In the genomic region with DNA sequence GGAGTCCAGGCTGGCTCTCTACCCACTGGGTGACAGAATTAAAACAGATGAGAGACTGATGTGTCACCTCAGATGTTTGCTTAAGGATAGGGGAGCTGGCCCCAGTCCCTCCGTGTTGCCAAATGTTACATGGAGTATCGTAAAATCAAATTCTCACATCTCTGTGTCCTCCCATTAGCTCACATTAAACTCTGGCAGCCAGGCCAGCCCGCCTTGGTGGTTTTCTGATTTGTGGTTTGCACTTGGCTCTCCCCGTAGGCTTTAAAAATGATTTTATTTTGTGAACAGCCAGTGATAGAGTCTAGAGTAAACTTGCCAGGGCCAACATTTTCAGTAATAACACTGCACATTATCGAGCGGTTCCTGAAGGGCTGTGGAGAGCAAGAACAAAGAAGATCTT, we compare ENCODE assay signal across 29 mouse cellular contexts.
DNase-seq lines count a peak whose midpoint lies in the region; ATAC-seq and TF ChIP-seq lines count a peak whose summit lies in the region.
"Had no signal": no experiment of that assay in that cellular context is flagged by ENCODE, and none has a peak within 500 bp of the region (broad histone marks: within the 10 kb centered on the region; RNA-seq: fewer than 3 reads in every experiment).

No protein-coding gene starts in this region.

- H3K4me1 ChIP-seq in kidney, postnatal 0 days (replicated peaks; ENCODE audit: insufficient read depth, low read length): no peaks in the 10 kb centered on the region
- H3K4me1 ChIP-seq in limb, embryonic 15.5 days: 0 out of 2 replicates have a peak, but pooled peaks cover 4% of the 10 kb centered on the region
- H3K4me1 ChIP-seq: embryonic facial prominence, embryonic 12.5 days; hindbrain, embryonic 10.5 days; kidney, embryonic 15.5 days; liver, embryonic 15.5 days; megakaryocyte, embryonic 14.5 days; midbrain, embryonic 13.5 days had no signal

- H3K27ac ChIP-seq in kidney, postnatal 0 days: no peak overlapping the region
- peak overlapping the region; percentile 13; the same call in 1 of the 2 replicates for H3K27ac ChIP-seq in limb, embryonic 15.5 days
- H3K27ac ChIP-seq: embryonic facial prominence, embryonic 12.5 days; hindbrain, embryonic 10.5 days; hindbrain, postnatal 0 days; kidney, embryonic 15.5 days; liver, embryonic 15.5 days; midbrain, embryonic 13.5 days had no signal

- H3K36me3 ChIP-seq in kidney, postnatal 0 days (ENCODE audit: insufficient read depth, low read length): no peaks in the 10 kb centered on the region
- H3K36me3 ChIP-seq in limb, embryonic 15.5 days: no peaks in the 10 kb centered on the region
- H3K36me3 ChIP-seq: embryonic facial prominence, embryonic 12.5 days; heart, embryonic 12.5 days; hindbrain, embryonic 10.5 days; kidney, embryonic 15.5 days; liver, embryonic 15.5 days; midbrain, embryonic 13.5 days had no signal

- TF ChIP-seq CTCF in kidney, postnatal 0 days (IDR thresholded peaks at IDR 0.05; ENCODE audit: low read depth): no peak

- no peak overlapping the region for H3K9ac ChIP-seq in kidney, postnatal 0 days (ENCODE audit: low read depth, low read length)
- no peak overlapping the region for H3K9ac ChIP-seq in limb, embryonic 15.5 days
- H3K9ac ChIP-seq: embryonic facial prominence, embryonic 12.5 days; heart, embryonic 12.5 days; kidney, embryonic 15.5 days; liver, embryonic 15.5 days; midbrain, embryonic 13.5 days had no signal

- no peak overlapping the region for H3K4me2 ChIP-seq in kidney, postnatal 0 days (ENCODE audit: low read length)
- H3K4me2 ChIP-seq in limb, embryonic 15.5 days: no peak overlapping the region
- H3K4me2 ChIP-seq: embryonic facial prominence, embryonic 12.5 days; heart, embryonic 12.5 days; kidney, embryonic 15.5 days; liver, embryonic 15.5 days; midbrain, embryonic 13.5 days had no signal

- peak; percentile 53 for DNase-seq in kidney, postnatal 0 days (ENCODE audit: low spot score)
- no peak for DNase-seq in kidney, postnatal 36 days
- peak; percentile 12 for DNase-seq in lung, postnatal 36 days
- no peak for DNase-seq in lung, adult 18-20 months
- peak; percentile 9 for DNase-seq in gastrocnemius, adult 18-20 months (ENCODE audit: low spot score)
- no peak for DNase-seq in spleen, adult 12 weeks (ENCODE audit: low spot score)
- no peak for DNase-seq in spleen, adult 18-20 months
- DNase-seq: adrenal gland, adult 2 months; cerebellum, adult 11-12 months; cerebellum, postnatal 14 days; heart, adult 18-20 months; heart, postnatal 10 days; layer of hippocampus, postnatal 36 days; liver; lung, postnatal 10 days; right cerebral cortex, postnatal 14 days; thymus, postnatal 25 days had no signal

- no peaks in the 10 kb centered on the region for H3K27me3 ChIP-seq in kidney, postnatal 0 days (ENCODE audit: insufficient read depth, low read length)
- no peaks in the 10 kb centered on the region for H3K27me3 ChIP-seq in limb, embryonic 15.5 days
- H3K27me3 ChIP-seq: embryonic facial prominence, embryonic 12.5 days; heart, embryonic 12.5 days; kidney, embryonic 15.5 days; liver, embryonic 15.5 days; megakaryocyte, embryonic 14.5 days; midbrain, embryonic 13.5 days had no signal

- H3K4me3 ChIP-seq in kidney, postnatal 0 days (replicated peaks; ENCODE audit: low read depth, low read length): no peak overlapping the region
- H3K4me3 ChIP-seq in limb, embryonic 15.5 days: no peak overlapping the region
- H3K4me3 ChIP-seq: embryonic facial prominence, embryonic 12.5 days; erythroblast, embryonic 14.5 days; heart, embryonic 12.5 days; hindbrain, embryonic 10.5 days; kidney, embryonic 15.5 days; liver, embryonic 15.5 days; megakaryocyte, embryonic 14.5 days; midbrain, embryonic 13.5 days had no signal

- ATAC-seq in kidney, postnatal 0 days (replicated peaks; ENCODE audit: low FRiP score, low read depth): no peak
- ATAC-seq in limb, embryonic 15.5 days (ENCODE audit: insufficient number of reproducible peaks, low FRiP score, low TSS enrichment, low read depth): no peak
- ATAC-seq: hindbrain, postnatal 0 days; intestine, embryonic 16.5 days; midbrain, embryonic 13.5 days; Patski had no signal

- no peaks in the 10 kb centered on the region for H3K9me3 ChIP-seq in kidney, postnatal 0 days (replicated peaks; ENCODE audit: low read length)
- H3K9me3 ChIP-seq in limb, embryonic 15.5 days: no peaks in the 10 kb centered on the region
- H3K9me3 ChIP-seq: embryonic facial prominence, embryonic 12.5 days; hindbrain, embryonic 10.5 days; kidney, embryonic 15.5 days; liver, embryonic 15.5 days; midbrain, embryonic 13.5 days had no signal

- 35% methylated on average over 6 of the region's 6 CpGs for WGBS in kidney, postnatal 0 days
- 34% methylated on average over 6 of the region's 6 CpGs for whole genome bisulfite sequencing in limb, embryonic 15.5 days

Comparison
In these comparisons a context has a peak if more than half of its experiments do, and no peak if none do; other contexts are left out.
1. DNase-seq: peak in kidney, postnatal 0 days (single experiment), lung, postnatal 36 days (single experiment) and gastrocnemius, adult 18-20 months (single experiment); none in kidney, postnatal 36 days (0 of 2), lung, adult 18-20 months (0 of 2), spleen, adult 12 weeks (single experiment) and spleen, adult 18-20 months (0 of 2).